Mouse (Mus musculus) cerebellum, adult 11 months (tissue): ENCODE data around the gene Mbip.
A peak's percentile ranks its signal among the peaks of the same experiment; 100 is the strongest.

Experiments used
- DNase-seq: peaks from one replicate; pipeline ENCODE4 v3.0.0; 2022

Gene Mbip

GRCm38 (mm10) chr12:56345367-56346089 lies at the start of gene Mbip:
Gene Mbip (minus strand): TSS chr12:56345894.
- DNase-seq, result peak; percentile 96

DNA sequence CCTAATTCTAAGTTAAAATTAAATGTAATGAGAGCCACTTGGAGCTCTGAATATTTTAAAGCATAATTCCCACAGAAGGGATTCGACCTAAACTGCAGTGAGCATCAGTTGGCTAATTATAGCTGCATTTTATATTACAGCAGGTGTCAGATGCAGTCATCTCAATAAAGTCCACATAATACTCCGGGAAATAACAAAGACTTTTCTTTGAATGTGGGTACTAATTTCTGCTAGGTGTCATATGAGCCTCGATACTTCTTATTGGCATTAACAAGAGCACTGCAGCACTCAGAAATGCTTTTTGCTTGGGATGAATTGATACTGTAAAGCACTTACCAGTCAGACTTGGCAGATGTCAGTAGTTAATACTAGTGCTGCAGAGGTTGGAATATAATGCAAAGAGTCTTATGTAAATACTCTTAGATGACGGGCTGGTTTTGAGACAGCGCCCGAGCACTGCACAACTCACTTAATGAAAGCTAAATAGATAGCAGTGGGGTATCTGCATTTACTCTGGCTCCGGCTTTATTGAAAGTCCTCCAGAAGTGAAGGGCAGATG lies 42.0 kb upstream of the Mbip start:
- no peak for DNase-seq

GRCm38 (mm10) chr12:56386955-56387646 lies 41.4 kb upstream of the Mbip start:
- no peak for DNase-seq

DNA sequence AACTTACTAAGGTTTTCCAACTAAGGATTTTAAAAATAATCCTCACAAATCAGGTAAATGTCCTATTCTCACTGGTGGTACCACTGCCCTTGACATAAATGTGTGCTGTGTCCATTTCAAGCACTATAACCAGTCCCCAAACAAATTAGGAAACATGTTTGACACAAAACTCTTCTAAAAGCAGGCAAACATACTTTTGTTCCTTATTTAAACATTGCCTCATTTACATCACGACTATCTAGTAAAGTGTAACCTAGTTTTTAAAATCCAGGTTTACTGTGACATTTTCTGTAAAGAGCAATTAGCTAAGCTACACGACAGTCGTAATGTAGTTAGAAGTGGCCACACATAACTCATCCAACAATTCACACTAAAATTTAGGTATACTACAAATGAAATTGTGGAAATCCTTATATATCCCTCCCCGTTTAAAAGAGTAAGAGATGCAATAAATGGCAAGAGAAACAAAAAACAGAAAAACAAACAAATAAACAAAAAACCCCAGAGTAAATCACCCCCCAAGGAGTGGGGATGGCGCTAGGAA lies 851 bp downstream of the Mbip start:
- no peak for DNase-seq

GRCm38 (mm10) chr12:56339295-56340056 lies 6.2 kb downstream of the Mbip start:
- DNase-seq, result no peak

DNA sequence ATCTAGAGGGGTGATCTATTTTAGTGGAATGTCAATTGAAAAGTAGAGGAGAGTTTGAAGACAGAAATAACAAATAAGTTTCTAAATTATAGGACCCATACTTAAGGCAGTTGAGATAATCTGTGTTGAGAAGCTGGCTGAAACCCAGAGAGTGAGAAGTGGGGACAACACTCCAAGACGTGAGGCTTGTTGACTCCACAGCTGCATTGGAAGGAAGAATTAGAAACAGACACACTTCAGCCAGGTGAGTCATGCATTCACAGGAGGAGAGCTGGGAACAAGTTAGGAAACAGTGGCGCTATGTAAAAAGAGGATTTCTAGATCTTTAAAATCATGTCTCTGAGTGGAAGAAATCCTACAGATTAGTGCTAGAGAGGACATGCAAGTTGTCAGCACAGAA lies 12.2 kb downstream of the Mbip start:
- no peak for DNase-seq

DNA sequence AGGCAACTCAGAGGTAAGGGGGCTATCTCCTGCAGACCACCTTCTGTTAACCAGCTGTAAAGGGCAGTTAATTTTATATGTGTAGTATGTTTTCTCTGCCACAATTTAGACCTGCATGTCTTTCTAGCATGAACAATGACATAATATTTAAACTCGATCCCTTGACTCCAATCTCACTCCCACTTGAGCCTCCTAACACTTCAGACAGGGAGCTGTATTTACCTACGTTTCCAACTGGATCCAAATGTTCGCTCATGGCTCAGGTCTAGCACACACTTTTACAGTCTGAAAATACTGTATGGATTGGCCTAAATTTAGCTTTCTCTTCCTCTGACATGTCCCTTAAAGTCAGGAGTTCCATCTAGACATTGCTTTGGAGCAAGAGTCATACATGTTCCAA lies 13.2 kb downstream of the Mbip start:
- no peak for DNase-seq

DNA sequence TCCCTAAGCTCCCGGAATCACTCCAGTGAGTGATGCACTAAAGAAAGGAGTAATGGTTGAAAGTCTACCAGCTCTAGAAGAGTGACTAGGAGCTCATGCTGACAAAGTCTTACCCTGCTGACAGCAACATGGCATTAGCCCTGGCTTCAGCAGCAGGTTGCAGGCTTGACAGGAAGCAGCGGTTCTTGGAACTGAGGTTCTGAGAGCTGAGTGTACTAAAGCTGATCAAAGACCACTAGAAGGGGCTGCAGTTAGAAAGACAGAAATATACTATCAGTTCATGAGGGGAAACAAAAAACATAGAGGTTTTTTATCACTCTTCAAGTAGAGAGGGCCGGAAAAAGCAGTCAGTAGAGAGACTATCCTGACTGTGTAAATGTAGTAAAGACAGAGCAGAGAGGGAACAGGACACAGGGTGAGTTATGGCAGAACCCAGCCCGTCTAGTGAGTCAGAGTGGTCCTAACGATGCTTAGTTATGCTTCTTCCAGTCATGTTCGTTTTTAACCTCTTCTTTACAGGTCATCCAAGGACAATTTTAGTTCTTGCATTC lies 18.2 kb downstream of the Mbip start:
- no peak for DNase-seq

DNA sequence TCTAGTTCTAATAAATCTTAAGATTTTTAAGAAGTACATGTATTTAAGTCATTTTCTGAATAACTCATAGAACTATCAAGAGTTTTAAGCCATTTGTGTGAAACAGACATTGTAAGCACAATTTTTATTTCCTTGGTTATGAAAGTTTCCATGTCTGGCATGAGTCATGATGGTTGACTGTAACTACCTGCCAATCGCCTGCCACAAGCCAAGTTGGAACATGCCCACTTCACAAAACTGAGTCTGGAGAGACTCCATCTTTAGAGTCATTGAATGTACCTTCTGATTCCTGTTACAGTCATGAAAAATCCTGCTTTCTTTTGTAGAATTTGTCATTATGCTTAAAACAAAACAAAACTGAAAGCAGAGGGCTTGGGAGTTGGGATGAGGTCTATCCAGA lies 19.8 kb downstream of the Mbip start:
- no peak for DNase-seq

DNA sequence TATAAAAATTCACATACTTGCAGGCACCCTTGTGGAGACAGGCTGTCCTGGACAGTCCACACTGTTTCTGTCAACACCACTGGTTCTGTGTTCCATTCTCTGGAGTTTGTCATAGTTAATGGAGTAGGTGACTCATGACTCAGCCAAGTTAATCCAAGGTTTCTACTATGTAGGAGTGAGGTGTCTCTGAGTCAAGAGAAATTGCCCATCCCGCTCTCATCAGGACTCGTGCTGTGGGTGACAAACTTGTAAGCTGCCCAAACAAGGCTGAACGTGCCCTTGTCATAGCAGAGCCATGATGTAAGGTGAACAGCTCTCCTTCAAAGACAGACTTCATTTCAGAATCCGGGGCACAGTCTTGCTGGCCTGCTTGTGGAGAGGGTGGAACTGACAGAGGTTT lies 26.8 kb downstream of the Mbip start:
- DNase-seq, result no peak

DNA sequence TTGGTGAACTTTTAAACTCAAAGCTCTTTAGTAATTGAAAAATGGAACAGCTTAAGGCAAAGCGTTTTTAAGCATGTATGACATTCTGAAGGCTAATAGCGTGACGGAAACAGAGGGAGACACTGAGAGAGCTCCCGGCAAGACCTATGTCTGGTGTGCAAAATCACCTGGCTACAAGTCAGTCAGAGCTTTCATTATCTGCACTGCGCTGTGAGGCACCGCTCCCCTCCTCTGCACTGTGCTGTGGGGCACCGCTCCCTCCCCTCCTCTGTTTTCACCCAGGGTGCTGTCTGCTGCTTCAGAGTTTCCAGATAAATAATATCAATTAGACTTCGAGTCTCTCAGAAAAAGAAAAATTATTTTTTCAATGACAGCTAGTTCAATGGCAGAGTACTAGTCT lies 27.6 kb downstream of the Mbip start:
- no peak for DNase-seq

DNA sequence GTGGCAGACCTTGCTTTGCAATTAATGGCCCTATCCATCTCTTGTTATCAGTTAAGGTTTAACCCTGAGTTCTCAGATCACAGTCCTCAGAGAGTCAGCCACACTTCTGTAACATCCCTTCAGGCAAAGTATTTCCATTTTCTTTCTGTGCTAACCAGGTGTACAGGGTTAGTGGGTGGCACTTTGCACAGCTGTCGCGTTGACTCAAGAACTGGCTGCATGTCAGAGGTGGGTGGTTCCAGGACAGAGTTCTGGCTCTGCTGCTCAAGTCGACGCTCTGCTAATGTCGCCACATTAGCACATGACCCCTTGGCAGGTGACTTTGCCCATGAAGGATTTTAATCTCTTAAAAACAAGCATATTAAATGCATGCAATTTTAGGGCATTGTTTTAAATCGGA lies 39.9 kb downstream of the Mbip start:
- no peak for DNase-seq

DNA sequence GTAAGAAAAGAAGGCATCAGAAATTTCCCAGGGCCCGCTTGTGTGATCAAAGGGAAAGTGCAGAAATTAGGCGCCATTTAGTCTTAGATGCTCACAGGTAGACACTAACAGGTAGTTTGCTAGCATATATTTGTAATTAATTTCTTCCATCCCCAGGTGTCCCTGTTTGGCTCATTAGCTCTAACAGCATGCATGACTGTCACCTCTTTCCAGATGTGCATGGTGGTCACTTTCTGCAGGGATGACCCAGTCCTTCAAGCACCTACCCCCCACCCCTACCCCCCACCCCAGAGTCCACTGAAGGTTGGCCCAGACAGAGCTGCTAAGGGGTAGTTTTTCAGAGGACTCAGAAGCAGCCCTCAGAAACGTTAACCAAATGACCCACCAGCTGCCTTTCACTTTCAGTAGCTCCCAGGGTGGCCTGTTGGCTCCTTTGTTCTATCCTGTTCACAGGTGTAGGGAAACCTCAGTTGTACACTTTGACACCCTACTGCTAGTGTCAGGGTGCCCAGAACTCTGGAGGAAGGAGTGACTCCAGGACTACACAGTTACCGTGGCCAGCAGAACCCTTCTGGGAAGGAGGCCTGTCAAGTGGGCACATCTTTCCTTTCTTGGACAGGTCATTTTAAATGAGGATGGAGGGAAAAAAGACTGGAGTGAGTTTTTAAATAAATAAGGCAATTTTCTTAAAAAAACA lies 43.2 kb downstream of the Mbip start:
- DNase-seq, result no peak

GRCm38 (mm10) chr12:56301487-56302293 lies 44.0 kb downstream of the Mbip start:
- no peak for DNase-seq

- no peak for DNase-seq
These were observed 46.1 kb downstream of the Mbip start for GRCm38 (mm10) chr12:56299610-56300009.

GRCm38 (mm10) chr12:56298919-56299318 lies 46.8 kb downstream of the Mbip start:
- no peak for DNase-seq

DNA sequence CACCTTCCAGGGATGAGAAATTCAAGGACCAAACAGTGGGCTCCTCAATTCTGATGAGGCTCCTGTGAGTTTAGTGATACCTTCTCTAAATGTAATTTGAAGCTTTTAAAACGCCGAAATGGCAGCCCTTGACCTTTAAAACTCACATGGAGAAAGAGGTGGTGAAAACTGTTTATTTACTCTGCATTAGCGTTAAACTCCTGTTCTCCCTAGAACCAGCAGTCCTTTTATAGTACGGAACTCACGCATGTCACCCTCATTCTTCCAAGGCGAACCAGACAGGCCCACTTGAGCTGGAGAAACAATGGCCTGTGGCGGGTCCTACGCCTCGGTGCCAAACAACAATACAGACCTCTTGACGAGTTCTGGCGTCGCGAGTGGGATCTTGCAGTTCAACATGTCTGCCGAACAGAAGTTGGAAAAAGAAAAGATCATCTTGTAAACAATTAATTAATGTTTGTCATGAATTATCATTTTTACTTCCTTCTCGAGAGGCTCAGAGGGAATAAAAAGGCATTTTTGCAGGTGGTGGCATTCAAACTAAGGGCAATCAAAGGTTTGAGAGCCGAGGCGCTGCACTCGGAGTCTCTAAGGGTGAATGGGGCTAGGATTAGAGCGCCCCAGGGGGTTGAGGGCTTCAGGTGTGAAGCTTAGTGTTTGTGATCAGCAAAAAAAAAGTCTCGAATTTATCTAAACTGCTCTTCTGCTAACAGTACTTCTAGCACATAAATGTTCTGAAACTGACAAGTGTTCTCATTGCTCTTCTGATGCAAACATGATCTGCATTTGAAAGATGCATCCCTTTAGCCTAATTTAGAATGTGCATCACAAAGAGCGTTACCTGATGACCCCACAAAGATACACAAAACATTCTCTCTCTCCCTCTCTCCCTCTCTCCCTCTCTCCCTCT lies 47.5 kb downstream of the Mbip start:
- DNase-seq, result no peak

DNA sequence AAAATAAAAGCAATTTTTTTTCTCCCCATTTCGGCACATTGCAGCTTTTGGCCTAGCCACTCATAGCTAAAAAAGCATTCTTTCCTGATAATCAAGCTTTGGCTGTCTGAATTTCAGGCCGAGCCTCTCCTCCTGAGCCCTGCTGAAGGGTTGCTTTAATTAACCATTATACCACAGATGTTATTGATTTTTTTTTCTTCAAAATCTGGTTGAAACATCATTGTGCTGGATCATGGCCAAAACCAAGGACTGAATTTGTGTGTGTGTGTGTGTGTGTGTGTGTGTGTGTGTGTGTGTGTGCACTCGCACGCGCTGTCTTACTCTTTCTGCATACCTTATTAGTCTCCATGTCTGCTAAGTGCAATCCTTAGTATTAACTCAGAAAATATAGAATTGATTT lies 48.6 kb downstream of the Mbip start:
- DNase-seq, result no peak

- no peak for DNase-seq
These were observed 49.2 kb downstream of the Mbip start for GRCm38 (mm10) chr12:56296524-56296923.

- no peak for DNase-seq
These were observed 50.5 kb downstream of the Mbip start for GRCm38 (mm10) chr12:56295160-56295559.
